Mouse (Mus musculus) lung, adult 2 months (tissue): ENCODE results near the gene S100a10. TPM values are rescaled to one million over a fixed set of nuclear protein-coding genes. Genes with fewer than 3 reads are reported as not detected.

Source experiments
- DNase-seq: peaks from one replicate; pipeline ENCODE4 v3.0.0; 2022
- H3K4me1 ChIP-seq: fragments of 200-500 bp; 2 replicates; pipeline ENCODE4 v1.6.1; 2011; ENCODE audit warnings: low read length; ENCODE audit not compliant: control insufficient read depth, insufficient read depth
- H3K4me3 ChIP-seq: fragments of 200-500 bp; replicated peaks from 2 replicates; pipeline ENCODE3; 2011; ENCODE audit warnings: low read depth, mild to moderate bottlenecking, control low read depth, low read length; ENCODE audit errors: extremely low read depth
- CTCF ChIP-seq: fragments of 200-500 bp; IDR thresholded peaks from 2 replicates; pipeline ENCODE4 v1.5.1; 2011; ENCODE audit warnings: mild to moderate bottlenecking, low read length, control low read depth; ENCODE audit not compliant: insufficient read depth
- POLR2A ChIP-seq: fragments of 200-500 bp; IDR thresholded peaks from 2 replicates; pipeline ENCODE4 v1.6.1; 2011; ENCODE audit warnings: low read depth, mild to moderate bottlenecking, control low read depth, low read length, borderline replicate concordance; ENCODE audit errors: extremely low read depth
- WGBS: fragments of 180-500 bp; shearing (Covaris S2); methylation state at CpG from one replicate; pipeline ENCODE4 v1.1.7; 2018; 5-methylcytosine and 5-hydroxymethylcytosine counted together
- polyA plus RNA-seq: library from polyadenylated mRNA; depleted of rRNA; stranded (reverse); fragments of >200 nt; gene quantifications from 2 replicates; pipeline ENCODE4 v1.2.3, GENCODE M21; 2012; rRNA removed

Gene S100a10
- polyA plus RNA-seq, result 61.1 and 79.5 TPM in 2 replicates

DNA sequence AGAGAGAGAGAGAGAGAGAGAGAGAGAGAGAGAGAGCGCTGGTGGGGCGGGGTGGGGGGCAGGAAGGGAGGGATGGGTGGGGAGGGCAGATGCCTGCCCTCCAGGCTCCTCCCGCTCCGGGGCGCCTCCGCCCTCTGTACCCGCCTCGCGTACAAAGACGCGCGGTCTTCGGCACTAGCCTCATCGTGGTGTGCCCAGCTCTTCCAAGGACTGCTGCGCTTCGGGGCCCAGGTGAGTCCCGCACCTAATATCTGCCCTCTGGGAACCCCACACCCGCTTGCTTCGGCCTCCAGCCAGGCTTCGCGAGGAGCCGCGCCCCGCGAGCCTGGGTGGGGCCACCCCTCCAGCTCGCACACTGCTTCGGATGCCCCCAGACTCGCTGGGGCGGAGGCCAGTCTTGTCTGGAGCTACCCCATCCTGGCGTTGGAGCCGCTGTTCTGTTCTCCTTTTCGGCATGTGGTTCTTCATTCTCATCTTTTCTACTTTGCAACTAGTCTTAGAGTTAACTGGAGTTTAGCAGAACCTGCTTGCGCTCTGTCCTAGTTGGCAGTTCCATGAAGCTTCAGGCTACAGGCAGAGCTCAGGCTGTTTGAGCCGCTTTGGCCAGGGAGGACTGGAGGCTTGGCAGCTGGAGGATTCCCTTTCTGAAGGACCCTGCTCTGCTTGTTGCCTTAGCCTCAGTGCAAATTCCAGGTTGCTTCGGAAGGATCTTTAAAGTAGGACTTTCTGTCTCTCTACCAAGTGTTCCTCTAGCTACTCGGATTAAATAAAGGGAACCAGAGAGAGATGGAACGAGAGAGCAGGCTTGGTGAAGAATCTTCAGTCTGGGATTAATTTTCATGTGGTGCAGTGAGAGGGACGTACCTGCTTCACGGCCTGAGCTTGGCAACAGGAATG lies at the start of gene S100a10:
Gene S100a10, plus strand, starts transcription at position 100 of the 897 bp plus-strand sequence.
- DNase-seq, result peak; percentile 82
- peak; percentile 94; the same call in 1 of the 2 replicates for TF ChIP-seq POLR2A
- no peak for TF ChIP-seq CTCF
- WGBS, result 1% methylated on average over 32 of the region's 39 CpGs
- peak within 1 kb of the TSS; percentile 77 for H3K4me3 ChIP-seq
- peaks cover 26% of the 10 kb centered on the region for H3K4me1 ChIP-seq

DNA sequence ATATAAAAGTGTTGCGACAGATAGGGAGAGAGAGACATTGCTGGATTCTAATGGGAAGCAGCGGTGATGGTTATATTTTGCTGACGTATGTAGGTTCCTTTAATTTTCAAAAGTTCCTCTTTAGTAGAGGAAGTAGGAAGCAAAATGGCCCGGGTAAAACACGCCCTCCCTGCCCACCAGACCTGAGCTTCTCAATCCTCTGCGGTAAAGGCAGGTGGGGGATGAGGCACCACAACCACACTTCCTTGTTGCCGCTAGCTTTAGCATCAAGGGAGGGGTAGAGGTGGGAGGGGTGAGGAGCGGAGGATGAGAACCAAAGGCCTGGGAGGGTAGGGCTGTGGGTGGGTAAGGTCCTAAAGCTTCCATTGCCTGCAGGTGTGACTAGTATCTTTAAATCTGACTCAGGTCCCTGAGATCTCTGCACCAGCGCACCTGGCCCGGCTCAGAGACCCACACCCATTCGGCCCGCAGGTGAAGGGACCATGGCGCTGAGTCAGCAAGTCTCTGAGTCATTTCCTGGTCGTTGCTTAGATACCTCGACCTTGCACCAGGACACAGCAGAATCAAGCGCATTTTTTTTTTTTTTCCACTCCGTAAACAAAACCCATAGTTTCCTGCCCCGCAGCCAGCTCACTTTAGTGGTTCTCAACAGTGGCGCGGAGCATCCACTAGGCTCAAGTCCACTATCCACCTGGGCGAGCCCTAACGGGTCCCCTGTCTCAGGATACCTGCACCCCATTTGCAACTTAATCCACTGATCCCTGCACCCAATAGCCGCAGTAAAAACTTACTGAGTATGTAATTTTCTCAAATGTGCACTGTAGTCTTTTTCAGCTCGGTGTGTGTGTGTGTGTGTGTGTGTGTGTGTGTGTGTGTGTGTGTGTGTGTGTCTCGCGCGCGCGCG lies 48.7 kb upstream of the S100a10 start:
- peak; percentile 60 for DNase-seq
- peak overlapping the region; percentile 35 for H3K4me3 ChIP-seq
- no peaks in the 10 kb centered on the region for H3K4me1 ChIP-seq
- WGBS, result 26% methylated on average over 30 of the region's 30 CpGs
- no peak for TF ChIP-seq CTCF
- peak; percentile 22; the same call in 1 of the 2 replicates for TF ChIP-seq POLR2A

DNA sequence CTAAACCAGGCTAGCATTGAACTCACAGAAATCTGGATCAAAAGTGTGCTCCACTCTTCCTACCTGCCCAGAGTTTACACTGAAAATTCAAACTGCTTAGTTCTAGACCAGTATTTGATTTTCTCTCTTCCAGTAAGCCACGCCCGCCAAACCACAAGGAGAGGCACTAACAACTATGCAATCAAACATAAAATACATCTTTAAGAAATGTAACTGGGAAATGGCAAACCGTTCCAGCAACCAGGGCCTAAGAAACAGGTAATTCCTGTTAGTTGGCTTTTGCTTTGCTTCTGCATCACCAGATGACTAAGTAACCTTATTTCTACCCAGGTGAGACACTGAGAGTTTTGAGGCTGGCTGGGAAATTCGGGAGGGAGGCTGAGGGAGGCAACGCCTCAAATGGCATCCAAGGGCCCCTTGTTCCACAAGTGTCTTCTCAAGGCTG lies 48.0 kb upstream of the S100a10 start:
- DNase-seq, result peak; percentile 33
- Histone ChIP-seq H3K4me1 (no peaks in the 10 kb centered on the region), H3K4me3 (no peak overlapping the region)
- no peak for TF ChIP-seq POLR2A
- no peak for TF ChIP-seq CTCF
- 62% methylated on average over 5 of the region's 5 CpGs for WGBS

DNA sequence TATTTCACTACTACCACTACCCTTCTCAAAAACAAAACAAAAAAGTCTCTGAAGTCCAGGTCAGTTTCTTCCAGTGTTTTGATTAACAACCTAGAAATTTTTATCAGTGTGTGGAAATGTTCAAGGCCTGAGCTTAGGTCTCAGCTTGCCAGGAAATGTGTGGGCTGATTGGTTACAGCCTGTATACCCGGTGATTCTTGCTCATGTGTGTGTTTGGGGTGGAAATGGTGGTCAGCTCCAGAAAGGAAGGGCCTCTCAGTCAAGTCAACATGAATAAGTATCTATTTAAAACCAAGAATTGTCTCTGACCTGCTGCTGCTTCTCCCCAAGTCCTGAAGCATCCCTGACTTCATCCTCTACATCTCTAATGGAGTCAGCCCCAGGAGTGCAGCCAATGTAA lies 45.6 kb upstream of the S100a10 start:
- Histone ChIP-seq H3K4me1 (no peaks in the 10 kb centered on the region), H3K4me3 (no peak overlapping the region)
- 16% methylated on average over 1 of the region's 1 CpGs for WGBS
- no peak for DNase-seq
- TF ChIP-seq CTCF (no peak), POLR2A (no peak)

DNA sequence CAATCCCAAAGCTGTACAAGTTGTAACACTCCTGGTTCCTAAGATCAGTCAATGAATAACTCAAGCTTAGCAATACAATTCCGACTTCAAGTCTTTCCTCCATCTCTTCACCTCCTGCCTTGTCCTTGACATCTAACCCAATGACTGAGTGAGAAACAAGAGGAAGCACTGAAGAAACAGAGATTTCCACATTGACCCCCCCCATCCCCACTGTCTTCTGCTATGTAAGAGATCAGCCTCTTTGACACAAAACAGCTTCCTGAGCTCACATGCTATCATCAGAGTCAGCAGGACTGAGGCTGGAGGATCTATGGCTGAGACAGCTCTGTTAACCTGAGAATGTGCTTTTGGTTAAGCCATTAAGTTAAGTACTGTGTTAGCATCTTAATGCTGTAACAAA lies 43.8 kb upstream of the S100a10 start:
- WGBS, result 56% methylated on average over 1 of the region's 1 CpGs
- no peaks in the 10 kb centered on the region for H3K4me1 ChIP-seq
- TF ChIP-seq CTCF (no peak), POLR2A (no peak)
- no peak for DNase-seq
- H3K4me3 ChIP-seq, result no peak overlapping the region

DNA sequence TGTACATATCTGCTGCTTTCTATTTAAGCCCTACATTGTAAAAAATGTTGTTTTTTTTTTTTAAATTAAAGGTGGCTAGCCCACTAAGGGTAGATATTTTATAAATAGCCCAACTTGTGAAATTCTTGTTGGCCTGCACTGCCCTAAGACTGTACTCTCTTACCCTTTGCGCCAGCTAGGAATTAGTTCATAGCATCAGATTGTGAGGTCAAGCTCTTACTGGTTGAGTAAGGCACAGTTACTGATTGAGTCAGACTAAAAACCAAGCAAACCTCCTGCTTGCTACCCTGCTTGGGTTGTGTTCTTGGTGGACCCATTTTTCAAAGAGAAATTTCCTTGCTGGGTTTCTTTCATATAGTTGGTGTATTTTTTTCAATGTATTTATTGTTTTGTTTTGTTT lies 43.1 kb upstream of the S100a10 start:
- 93% methylated on average over 1 of the region's 1 CpGs for WGBS
- no peak for DNase-seq
- no peak for TF ChIP-seq CTCF
- TF ChIP-seq POLR2A, result no peak
- no peak overlapping the region for H3K4me3 ChIP-seq
- no peaks in the 10 kb centered on the region for H3K4me1 ChIP-seq

DNA sequence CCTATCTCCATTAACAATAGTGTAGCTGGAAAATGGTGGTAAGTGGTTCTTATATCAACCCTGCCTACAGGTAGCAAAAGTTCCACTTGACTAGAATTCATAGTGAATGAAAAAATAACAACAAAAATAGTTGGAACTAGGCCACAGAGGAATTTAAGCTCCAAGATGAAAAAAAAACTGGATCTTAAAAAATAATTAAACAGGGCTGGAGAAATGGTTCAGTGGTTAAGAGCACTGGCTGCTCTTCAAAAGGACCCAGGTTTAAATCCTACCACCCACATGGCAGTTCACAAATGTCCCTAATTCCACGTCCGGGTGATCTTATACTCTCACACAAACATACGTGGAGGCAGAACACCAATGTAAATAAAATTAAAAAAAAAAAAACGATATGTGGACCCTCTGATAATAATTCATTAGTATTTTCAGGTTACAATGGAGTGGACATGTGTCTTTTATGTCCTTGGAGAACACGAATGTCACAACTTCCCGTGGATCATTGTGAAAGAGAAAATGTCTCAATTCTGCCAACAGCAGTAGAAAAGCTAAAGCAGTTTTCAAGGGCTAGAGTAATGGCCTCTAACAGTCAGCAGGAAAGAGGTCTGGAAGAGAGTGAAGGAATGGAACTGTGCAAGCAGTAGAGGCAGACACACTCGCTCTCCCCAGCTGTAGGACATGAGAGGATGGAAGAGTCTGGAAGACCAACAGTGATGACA lies 42.3 kb upstream of the S100a10 start:
- WGBS, result 77% methylated on average over 7 of the region's 7 CpGs
- H3K4me1 ChIP-seq, result no peaks in the 10 kb centered on the region
- no peak for DNase-seq
- H3K4me3 ChIP-seq, result no peak overlapping the region
- TF ChIP-seq POLR2A, result no peak
- no peak for TF ChIP-seq CTCF

DNA sequence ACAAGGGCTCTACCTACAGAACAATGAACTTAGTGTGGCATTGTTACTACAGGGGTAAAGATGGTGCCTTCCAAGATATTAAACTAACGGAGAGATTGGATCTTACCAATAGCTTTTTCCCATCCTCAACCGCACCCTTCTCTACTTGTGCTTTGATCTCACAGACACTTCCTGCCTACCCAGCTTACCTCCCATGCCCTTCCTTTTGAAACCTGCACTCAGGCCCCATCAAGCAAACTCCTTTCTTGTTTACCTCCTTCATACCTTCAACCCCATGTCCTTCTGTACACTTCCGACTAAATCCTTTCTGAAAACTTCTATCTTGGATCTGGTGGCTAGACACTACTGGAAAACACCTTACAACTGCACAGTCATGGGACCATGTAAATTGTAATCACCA lies 40.3 kb upstream of the S100a10 start:
- no peak for TF ChIP-seq CTCF
- TF ChIP-seq POLR2A, result no peak
- WGBS, result 83% methylated on average over 3 of the region's 3 CpGs
- no peak overlapping the region for H3K4me3 ChIP-seq
- H3K4me1 ChIP-seq, result no peaks in the 10 kb centered on the region
- no peak for DNase-seq

DNA sequence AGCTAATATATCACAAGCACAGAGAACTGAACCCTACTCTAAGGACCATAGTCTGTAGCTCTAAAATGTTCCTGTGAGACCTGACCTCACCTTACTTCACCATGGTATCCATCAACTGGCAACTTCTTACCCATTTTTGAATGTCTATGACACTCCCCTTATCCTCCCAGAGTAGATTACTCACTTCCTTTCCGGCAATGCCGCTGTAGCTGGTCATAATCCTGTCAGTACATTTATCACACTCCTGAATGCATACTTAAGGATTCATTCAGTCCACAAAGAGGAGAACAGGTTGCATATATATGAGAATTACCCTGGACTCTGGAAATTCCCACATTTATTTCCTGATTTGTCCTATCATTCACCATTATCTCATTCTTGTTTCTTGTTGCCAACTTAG lies 37.5 kb upstream of the S100a10 start:
- H3K4me1 ChIP-seq, result peaks cover 5% of the 10 kb centered on the region; the same call in 1 of the 2 replicates
- 67% methylated on average over 2 of the region's 2 CpGs for WGBS
- H3K4me3 ChIP-seq, result no peak overlapping the region
- DNase-seq, result no peak
- TF ChIP-seq CTCF (no peak), POLR2A (no peak)
